Mouse (Mus musculus): ENCODE measurements around the gene Gna13.

- TF ChIP-seq POLR2A (IDR thresholded peaks at IDR 0.05; ENCODE audit: insufficient read depth, low read depth, low read length) (no peak), CTCF (IDR thresholded peaks at IDR 0.05; ENCODE audit: insufficient read depth, low read depth, low read length) (no peak)
These were observed 74.3 kb downstream of the Gna13 start for GRCm38 (mm10) chr11:109436889-109437288.
